Mouse (Mus musculus): ENCODE results near the gene Taar6. TPM values are rescaled to one million over a fixed set of nuclear protein-coding genes. Genes with fewer than 3 reads are reported as not detected.

Taar6 gene
- total RNA-seq (2023) = not detected

GRCm38 (mm10) chr10:23985546-23985945 lies at the start of gene Taar6:
Gene Taar6, minus strand, starts transcription at chr10:23985646.

GRCm38 (mm10) chr10:24026922-24027321 lies 41.5 kb upstream of the Taar6 start, which contains the start of gene Taar7d:
Gene Taar7d, plus strand, starts transcription at chr10:24027222.

GRCm38 (mm10) chr10:23999639-24000038 lies 14.2 kb upstream of the Taar6 start, which contains the start of gene Taar7b:
Gene Taar7b, plus strand, starts transcription at chr10:23999939.

DNA sequence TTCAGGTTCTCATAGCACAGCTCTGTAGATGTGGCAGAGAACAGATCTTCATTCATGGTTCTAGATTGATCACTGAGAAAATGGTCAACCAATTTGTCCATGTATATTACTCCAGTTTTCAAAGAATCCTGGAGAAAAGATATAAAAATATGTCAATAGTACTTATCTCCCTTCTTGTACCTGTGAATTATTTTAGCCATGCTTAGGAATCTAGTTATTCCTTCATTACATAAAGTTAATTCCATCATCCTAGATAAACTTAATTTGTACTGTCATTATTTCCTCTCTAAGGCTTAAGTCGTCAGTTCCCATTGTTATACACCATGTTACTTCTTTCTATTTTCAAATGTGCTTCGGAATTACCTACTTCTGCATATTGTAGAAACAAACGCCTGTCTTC lies 7.9 kb upstream of the Taar6 start, which contains the start of gene Taar7a:
Taar7a (minus strand) TSS at position 101 of the 400 bp plus-strand sequence.

GRCm38 (mm10) chr10:23970656-23971165 lies 14.7 kb downstream of the Taar6 start, which contains the start of gene Taar5:
Gene Taar5, plus strand, starts transcription at chr10:23970706.

GRCm38 (mm10) chr10:23960444-23960915 lies 25.0 kb downstream of the Taar6 start, which contains the start of gene Taar4:
Gene Taar4, plus strand, starts transcription at chr10:23960494.

GRCm38 (mm10) chr10:23949508-23950005 lies 35.9 kb downstream of the Taar6 start, which contains the start of gene Taar3:
Gene Taar3, plus strand, starts transcription at chr10:23949558.

DNA sequence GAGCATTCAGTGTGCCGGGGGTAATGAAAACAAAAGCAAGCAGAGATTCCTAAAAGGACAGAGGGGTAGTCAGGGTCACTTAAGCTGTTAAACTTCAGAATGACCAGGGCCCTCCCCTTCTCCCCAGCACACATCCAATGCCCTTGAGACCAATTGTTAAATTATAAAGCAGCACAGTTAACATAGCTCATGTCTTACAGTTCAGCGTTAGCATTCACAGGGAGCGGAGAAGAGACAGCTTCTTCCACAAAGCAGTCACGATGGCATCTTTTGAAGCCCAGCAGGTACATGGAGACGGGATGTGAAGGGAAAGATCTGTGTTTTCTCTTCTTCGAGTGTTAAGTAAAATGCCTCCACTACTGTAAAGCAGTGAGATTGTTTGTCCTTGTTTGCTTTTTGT lies 47.1 kb downstream of the Taar6 start, which contains the start of gene Taar2:
Taar2 (plus strand) TSS at position 261 of the 400 bp plus-strand sequence.

Other genes starting within 250 kb of the Taar6 start
- 1,000 to 10,000 TPM; 1,223 to 1,291 TPM for gene Rps12, start 198.4 kb downstream of the Taar6 start, total RNA-seq (2023)
- under 1 TPM in 1 of 2 experiments, not detected in 1; 0.18 TPM for gene Slc18b1, start 188.7 kb downstream of the Taar6 start, total RNA-seq (2023)
- gene Vnn3, start 134.2 kb downstream of the Taar6 start, total RNA-seq (2023) = not detected
- gene Vnn1, start 91.0 kb downstream of the Taar6 start, total RNA-seq (2023) = not detected
- not detected for gene Taar1, start 65.3 kb downstream of the Taar6 start, total RNA-seq (2023)
- gene Taar2, start 47.1 kb downstream of the Taar6 start, total RNA-seq (2023) = not detected
- not detected for gene Taar3, start 36.1 kb downstream of the Taar6 start, total RNA-seq (2023)
- not detected for gene Taar4, start 25.2 kb downstream of the Taar6 start, total RNA-seq (2023)
- gene Taar5, start 14.9 kb downstream of the Taar6 start, total RNA-seq (2023) = not detected
- not detected for gene Taar7a, start 7.8 kb upstream of the Taar6 start, total RNA-seq (2023)
- gene Taar7b, start 14.3 kb upstream of the Taar6 start, total RNA-seq (2023) = not detected
- not detected for gene Taar7d, start 41.6 kb upstream of the Taar6 start, total RNA-seq (2023)
- gene Taar7e, start 52.0 kb upstream of the Taar6 start, total RNA-seq (2023) = not detected
- gene Taar7f, start 63.9 kb upstream of the Taar6 start, total RNA-seq (2023) = not detected
- gene Taar8a, start 90.9 kb upstream of the Taar6 start, total RNA-seq (2023) = not detected
- gene Taar8b, start 106.6 kb upstream of the Taar6 start, total RNA-seq (2023) = not detected
- gene Taar8c, start 116.3 kb upstream of the Taar6 start, total RNA-seq (2023) = not detected
- gene Taar9, start 123.9 kb upstream of the Taar6 start, total RNA-seq (2023) = not detected
- 100 to 1,000 TPM; 104 to 126 TPM for gene Stx7, start 163.7 kb upstream of the Taar6 start, total RNA-seq (2023)
- gene Moxd1, start 237.9 kb upstream of the Taar6 start, total RNA-seq (2023) = not detected

Measured in B cell, adult 67 days (primary cell).